Mouse (Mus musculus): ENCODE results near the gene Eif5a2.
A peak's percentile ranks its signal among the peaks of the same experiment; 100 is the strongest.
"Not testable (repeated sequence)": the region's sequence is repeated elsewhere in the genome, so short reads cannot be mapped to it uniquely, and the experiment has no call there.

Gene Eif5a2

DNA sequence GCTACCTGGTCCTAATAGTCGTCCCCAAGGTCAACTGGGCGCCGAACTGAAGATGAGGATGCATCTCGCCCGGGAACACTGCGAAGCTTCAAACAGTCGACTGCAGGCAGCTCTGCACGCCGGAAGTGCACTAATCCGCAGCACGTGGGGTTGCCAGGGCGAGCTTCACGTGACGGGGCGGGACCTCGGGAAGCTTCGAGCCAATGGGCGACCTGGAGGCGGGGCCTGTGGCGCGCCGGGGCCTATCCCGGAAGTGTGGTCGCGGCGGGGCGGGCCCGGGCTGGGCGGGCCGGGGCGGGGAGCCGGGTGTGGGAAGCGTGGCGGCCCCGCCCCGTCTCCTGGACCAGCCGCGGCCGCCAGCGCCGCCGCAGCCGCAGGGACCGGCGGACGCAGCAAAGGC, at the start of gene Eif5a2:
Gene Eif5a2 (plus strand): TSS at position 283 of the 400 bp plus-strand sequence.
- peak; percentile 97 for DNase-seq (ENCODE audit: low read depth, low spot score)

DNA sequence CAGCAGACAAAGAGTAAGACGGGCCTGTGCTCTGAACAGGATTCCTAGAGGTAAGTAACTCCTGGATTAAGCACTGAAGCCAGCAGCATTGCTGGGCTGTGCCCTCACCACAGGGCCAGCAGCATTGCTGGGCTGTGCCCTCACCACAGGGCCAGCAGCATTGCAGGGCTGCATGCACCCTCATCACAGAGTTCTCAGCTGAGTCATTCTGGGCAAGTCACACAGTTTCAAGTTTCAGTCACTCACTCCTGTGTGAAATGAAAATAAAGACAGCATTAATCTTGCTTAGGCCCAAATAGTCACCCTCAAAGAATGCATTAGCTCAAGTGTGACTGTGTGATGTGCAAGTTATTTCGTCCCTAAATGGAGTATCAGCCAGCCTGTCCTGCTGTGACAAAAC, 46.4 kb upstream of the Eif5a2 start:
- no peak for DNase-seq (ENCODE audit: low read depth, low spot score)

DNA sequence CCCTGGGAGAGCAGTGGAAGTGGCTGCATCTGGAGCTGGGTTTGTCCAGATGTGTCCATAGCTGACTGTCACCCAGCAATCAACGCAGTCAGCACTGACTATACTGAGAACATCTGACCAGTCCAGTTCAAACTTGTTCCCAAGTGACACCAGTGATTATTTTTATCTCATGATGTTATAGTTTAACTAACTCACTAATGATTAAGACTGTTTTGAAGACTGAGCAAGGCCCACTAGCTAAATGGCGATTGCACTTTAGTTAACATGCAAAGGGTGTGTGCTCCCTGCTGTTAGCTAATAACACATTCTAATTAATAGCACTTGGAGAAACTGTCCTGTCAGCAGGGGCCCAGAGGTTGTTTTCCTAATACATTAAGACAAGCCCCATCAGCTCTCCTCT, 44.1 kb upstream of the Eif5a2 start:
- DNase-seq (ENCODE audit: low read depth, low spot score), result no peak

DNA sequence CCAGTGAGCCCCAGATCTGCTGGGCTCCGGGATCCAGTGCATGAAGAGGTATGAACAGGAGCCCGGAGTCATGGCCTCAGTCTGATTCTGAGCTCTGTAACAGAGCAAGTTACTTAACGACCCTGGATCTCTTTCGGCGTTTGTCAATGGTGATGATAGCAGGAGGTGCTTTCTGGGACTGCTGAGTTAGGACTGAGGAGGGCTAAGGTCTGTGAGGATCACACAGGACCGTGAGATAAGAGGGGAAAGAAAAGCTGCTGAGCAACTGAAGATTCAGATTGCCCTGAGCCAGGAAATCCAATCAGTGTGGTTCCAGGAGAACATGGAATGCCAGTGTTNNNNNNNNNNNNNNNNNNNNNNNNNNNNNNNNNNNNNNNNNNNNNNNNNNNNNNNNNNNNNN, 40.7 kb upstream of the Eif5a2 start:
- DNase-seq (ENCODE audit: low read depth, low spot score), result no peak

DNA sequence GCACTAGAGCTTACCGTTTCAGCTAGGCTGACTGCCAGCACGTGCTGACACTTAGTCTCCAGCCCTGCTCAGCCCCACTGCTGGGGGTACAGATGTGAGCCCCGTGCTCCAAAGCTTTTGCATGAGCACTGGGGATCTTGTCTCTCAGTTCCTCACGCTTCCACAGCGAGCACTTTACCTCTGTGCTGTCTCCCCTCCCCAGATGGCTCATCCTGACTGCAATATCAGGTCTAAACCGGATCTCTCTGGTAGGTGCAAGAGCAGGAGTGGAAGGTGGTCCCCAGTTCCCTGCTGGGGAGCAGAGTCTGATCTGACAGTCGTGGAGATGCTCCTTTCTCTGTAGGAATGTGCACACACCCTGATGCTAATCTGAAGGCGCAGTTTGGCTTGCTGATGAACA, 37.8 kb upstream of the Eif5a2 start:
- DNase-seq (ENCODE audit: low read depth, low spot score), result no peak

DNA sequence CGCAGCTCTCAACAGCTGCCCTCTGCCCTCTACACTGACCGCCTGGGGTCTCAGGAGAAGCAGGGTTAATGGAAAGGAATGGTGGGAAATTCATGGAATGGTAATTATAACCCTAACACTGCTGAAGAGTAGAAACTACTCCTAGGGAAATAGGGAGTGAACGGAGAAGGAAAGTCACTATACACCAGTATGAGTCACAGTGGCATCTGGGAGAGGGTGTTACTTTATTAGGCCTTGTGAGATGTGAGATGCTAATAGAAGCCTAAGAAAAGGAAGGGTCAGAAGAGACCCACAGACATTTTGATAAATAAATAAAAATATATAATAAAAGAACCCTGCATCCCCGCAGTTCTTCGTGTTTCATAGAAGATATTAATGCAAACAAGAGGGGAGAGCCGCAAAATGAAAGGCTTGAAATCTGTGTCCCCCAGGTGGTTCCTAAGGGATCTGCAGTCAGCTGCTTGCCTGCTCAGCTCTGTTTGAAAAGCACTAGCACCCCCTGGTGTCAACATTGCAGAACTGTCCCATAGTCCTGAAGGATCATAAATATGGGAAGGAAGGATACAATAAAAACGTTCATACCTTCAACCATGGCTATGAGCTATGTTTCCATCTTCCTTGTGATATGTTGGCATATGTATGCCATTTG, 35.1 kb upstream of the Eif5a2 start:
- peak; percentile 94 for DNase-seq (ENCODE audit: low read depth, low spot score)

DNA sequence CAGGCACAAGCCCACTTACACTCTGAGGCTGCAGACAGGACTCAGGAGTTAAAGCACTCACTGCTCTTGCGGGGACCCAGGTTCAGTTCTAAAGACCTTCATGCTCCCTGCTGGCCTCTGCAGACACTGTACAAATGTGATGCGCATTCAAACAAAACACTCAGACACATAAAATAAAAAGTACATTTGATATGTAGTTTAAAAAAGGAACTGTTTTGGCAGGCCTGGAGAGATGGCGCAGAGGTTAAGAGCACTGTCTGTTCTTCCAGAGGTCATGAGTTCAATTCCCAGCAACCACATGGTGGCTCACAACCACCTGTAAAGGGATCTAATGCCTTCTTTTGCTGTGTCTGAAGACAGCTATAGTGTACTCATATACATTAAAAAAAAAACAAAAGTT, 32.9 kb upstream of the Eif5a2 start:
- DNase-seq (ENCODE audit: low read depth, low spot score), result no peak

DNA sequence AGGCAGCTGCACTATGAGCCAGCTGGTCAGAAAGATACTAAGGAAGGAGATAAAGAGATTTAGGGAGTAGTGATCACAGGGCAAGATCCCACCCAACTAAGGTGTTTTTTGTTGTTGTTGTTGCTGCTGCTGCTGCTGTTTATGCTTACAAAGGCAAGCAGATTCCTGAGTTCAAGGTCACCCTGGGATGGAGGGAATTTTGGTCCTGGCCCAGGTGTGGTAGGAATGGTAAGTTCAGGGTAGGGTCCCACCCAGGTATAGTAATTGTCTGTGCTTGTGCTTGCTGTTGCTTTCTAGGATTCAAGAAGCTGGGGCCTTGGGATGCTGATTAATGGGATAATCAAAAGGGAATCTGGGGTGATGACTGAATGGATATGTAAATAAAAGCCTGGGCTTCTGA, 32.1 kb upstream of the Eif5a2 start:
- no peak for DNase-seq (ENCODE audit: low read depth, low spot score)

DNA sequence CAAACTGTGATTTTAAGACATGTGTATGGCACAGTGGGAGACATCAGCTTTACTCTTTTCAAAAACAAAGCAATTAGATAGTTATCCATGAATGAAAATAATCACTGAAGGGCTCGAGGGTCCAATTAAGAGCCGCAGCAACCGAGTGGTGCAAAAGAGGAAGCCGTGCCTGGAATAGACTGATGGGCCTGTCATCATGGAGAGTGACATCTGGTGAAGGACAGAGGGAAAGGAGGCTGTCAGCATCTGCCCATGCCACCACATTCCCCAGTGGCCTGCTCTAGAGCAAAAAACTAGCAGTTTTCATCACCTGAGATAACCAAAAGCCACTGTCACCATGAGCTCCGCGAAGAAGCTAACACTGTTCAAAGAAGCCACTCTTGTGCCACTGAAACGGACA, 25.6 kb upstream of the Eif5a2 start:
- no peak for DNase-seq (ENCODE audit: low read depth, low spot score)

DNA sequence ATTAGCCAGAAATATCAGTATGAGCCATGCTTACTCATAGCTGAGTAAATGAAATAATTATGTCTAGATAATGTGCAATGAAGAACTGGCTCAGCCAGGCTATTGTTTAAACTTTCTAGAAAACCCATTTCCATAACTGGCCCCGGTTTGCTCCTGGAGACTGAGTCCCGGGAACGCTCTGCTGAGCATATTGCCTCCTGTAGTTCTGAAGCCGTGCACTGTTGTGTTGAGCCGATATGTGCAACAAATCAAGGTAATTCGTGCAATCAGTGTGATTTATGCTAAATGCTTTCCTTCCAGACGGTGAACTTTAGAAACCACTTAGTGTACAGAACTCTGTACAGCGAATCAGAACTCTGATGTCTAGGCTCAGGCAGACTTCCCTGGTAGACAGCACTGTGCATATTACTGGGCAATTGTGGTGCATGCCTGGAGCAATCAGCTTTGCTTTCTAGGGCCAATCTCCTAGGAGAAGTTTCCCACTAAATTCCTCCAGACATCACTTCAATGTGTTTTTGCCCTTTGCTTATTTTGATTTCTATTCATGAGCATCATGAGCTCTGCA, 19.8 kb upstream of the Eif5a2 start:
- DNase-seq (ENCODE audit: low read depth, low spot score), result peak; percentile 10

DNA sequence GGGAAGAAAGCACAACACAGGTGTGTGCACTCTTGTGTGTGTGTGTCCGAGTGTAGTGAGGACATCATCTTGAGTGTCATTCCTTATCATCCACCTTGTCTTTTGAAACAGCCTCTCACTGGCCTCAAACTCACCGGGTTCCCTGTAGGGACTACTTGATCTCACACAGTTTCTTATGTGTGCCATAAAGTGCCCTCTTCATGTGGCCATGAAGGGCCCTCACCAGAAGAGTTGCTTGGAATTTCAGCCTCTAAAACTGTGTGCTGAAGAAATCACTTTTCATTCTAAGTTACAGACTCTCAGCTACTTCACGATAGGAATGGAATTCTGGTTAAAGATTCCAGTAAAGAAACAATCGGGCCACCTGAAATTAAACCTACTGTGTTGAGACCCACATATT, 14.1 kb upstream of the Eif5a2 start:
- no peak for DNase-seq (ENCODE audit: low read depth, low spot score)

DNA sequence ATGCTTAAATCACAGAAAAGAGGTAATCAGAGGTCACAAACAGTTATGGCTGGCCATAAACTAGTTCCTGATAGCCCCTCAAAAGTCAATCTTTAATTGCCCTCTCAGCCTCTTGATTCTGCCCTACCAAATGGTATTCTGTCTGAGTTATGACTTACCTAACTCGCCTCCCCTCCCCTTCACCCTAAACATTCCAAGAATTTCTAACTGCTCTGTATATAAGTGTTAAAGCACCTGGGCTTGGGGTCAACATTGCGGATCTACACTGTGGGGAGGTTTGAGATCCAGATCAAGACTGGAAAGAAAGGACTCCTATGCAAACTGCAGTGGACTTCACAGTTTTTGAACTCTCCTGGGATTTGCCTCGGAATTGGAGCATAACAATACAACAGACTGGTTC, 12.9 kb upstream of the Eif5a2 start:
- no peak for DNase-seq (ENCODE audit: low read depth, low spot score)

DNA sequence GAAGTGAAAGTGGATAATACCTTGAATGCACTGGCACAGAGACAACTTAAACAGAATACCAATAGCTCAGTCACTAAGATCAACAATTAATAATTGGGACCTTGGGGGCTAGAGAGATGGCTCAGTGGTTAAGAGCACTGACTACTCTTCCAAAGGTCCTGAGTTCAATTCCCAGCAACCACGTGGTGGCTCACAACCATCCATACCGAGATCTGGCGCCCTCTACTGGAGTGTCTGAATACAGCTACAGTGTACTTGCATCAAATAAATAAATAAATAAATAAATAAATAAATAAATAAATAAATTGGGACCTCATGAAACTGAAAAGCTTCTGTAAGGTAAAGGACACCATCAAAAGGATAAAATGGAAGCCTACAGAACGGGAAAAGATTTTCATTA, 8.2 kb upstream of the Eif5a2 start:
- not testable (repeated sequence) for DNase-seq (ENCODE audit: low read depth, low spot score)

DNA sequence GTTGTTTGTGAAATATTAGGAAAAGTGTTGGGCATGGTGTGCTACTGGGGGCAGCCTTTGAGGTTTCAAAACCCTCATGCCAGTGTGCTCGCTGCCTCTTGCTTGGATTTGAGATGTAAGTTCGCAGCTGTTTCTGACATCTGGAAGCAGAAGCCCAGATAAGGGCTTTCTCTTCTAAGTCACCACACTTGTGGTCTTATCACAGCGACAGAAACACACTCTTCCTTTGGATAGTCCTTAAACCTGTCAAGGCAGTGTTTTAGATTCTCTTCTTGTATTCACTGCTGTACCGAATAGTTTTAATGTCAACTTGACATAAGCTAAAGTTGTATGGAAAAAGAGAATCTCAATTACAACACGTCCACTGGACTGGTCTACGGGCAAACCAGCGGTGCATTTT, 5.7 kb upstream of the Eif5a2 start:
- DNase-seq (ENCODE audit: low read depth, low spot score), result no peak

DNA sequence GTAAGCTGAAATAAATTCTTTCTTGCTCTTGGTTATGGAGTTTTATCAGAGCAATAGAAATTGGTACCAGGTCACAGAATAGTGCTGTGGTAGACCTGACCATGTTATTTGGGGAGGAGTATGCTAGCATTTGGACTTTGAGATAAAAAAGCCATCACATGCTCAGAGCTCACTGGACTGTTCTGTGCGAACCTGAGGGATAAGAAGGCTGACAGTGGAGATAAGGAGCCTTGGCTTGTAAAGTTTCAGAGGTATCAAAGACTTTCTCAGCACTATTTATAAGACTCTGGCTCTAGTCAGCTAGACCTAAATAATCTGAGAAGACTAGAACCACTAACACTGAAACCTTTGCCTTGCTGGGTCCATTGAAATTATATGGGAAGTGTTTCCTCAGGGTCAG, 5.1 kb upstream of the Eif5a2 start:
- no peak for DNase-seq (ENCODE audit: low read depth, low spot score)

DNA sequence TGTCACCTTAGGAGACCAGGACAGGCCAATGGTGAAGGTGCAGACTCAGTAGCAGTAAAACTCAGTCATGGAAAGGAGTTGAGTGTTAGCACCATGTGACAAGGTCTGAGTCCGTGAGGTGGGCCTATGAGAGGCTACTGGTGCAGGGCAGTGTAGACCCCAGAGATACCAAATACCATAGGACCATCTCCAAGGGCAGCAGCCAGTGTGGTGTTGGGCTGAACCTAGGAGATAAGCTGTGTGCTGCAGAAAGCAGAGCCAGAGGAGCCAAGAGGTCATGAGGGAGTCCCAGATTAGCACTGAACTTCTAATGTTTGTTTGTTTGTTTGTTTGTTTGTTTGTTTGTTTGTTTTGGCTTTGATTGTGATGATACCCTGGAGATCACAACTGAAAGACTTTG, 4.6 kb upstream of the Eif5a2 start:
- no peak for DNase-seq (ENCODE audit: low read depth, low spot score)

DNA sequence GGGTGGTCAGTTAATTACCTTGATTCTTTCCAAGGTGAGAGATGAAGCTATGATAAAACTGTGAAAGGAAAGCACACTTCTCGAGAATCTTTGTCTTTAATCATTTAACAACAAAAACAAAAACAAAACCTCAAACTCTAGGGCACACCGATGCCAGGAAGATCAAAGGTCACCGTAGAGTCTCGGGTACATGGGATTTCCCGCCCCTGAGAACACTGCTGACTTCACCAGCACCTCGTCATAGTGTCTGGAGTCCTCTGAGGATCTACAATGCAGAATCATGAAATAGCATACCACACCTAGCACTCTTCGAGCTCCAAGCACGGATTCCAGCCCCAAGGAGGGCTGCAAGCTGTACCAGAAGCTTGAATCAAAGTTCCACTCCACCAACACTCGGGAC, 565 bp upstream of the Eif5a2 start:
- DNase-seq (ENCODE audit: low read depth, low spot score), result no peak

DNA sequence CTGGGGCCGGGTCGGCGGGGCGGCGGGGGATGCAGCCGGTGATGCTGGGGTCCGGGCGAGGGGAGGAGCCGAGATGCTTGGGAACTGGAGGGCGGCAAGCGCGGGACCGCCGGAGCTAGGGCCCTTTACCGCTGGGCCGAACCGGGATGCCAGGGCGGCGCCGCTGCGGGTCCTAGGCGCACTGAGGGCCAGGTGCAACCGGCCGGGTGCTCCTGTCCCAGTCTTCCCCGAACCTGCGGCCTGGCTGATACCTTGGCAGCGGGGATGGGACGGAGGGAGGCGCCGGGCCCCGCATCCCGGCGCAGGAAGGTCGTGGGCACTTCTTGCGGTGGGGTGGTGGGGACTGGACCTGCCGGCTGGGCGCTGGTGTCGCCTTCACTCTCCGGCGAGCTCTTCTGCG, 346 bp downstream of the Eif5a2 start:
- DNase-seq (ENCODE audit: low read depth, low spot score), result no peak

DNA sequence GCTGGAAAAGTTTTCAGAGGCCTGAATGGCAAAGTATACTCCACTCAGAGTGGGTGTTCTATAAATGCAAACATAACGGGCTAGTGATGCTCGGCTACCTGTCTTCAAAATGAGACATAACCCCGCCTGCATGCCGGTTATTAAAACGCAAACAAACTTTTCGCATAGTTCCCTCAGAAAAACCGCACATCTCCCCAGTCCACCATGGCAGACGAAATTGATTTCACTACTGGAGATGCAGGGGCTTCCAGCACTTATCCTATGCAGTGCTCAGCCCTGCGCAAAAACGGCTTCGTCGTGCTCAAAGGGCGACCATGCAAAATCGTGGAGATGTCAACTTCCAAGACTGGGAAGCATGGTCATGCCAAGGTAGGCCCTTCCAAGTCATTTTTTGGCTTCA, 772 bp downstream of the Eif5a2 start:
- no peak for DNase-seq (ENCODE audit: low read depth, low spot score)

DNA sequence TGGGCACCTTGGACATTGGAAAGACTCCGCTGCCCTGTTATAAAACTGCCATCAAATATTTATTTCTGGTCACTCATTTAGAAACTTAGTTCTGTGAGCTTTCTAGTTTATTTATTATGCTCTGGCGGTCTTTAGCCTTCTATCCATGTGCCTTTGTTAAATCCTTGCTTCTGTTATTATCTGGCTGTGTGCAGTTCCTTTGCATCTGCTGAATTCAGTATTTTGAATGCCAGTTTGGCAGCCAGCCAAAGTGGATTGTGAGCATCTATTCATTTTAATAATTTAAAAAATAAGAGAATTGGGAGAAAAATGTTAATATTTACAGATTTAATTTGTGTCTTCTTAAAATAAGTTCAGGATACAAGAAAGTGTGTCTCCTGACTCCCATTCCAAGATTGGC, 3.1 kb downstream of the Eif5a2 start:
- DNase-seq (ENCODE audit: low read depth, low spot score), result peak; percentile 16

DNA sequence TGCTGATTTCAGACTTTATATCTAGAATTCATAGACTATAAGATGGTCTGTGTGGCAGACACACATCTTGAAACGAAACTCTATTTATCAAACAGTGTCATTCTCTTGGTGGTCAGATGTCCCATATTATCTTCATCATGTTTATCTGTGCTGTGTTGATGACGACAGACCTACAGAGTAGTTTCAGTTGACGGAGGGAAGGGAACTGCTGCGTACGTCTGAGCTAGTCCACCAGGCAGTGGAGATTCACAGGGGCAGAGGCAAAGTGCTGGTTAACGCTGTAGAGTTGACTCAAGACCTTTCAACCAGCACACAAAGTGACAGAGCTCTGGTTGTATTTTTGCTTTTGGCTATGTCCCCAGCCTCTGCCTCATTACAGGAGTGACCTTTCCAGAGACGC, 13.8 kb downstream of the Eif5a2 start:
- DNase-seq (ENCODE audit: low read depth, low spot score), result no peak

DNA sequence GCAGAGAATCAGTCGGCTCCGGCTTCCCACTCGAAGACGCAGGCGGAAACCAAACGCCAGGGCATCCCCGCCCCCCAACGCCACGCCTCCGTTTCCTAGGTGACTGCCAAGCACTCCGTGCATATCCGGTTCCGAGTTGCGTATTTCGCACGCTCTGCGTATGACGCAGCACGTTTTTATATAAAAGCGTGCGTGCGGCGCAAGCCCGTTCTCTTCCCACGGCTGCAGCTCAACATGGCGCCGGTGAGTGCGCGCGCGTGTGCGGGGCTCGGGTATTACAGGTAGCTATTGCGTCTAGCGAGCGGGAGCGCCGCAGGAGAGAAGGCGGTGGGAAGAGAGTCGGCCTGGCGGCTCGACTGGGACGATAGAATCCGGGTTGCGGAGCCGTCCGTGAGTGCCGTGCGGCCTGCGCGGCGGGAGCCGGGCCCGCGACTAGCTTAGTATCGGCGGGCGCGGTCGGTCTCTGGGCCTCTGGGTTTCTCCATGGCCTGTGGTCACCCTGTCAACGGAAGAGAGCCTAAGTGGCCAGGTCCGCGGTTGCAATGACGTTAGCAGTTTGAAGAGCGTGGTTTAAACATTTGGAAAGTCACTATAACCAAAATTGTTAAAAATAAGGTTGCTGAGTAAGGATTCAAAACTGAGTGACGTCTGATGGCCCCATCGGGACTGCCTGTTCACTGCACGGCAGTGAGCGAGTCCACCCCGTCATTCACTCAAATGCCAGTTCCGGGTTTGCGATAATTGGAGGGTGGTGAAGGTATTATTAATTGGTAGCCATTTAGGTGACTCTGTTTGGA, 24.4 kb downstream of the Eif5a2 start, which contains the start of gene Rpl22l1:
Gene Rpl22l1 (plus strand): TSS at position 136 of the 797 bp plus-strand sequence.
- DNase-seq (ENCODE audit: low read depth, low spot score), result peak; percentile 99

DNA sequence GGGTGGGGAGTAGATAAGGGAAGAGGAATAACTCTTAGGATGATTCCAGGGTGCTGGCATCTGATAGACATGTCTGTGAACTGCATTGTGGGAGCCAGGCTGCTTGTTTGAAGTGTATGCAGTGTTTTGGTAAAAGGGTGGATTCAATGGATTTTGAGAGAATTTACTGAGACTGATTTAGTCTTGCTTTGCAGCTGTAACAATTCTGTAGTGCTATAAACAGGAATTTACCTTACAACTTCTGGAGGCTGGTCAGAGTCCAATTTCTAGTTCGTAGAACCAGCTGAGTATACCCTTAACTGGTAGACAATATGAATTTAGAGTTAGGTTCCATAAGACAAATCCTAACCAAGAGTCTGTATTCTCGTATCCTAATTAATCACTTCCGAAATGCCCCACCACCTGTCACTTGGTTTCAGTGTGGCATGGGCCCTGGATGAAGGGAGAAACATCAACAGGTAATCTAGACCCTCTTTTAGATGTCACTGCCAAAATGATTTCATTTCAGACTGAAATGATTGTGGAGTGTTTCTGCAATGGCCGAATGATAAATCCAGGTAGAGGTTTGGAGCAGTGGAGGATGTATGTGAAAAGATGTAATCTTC, 27.1 kb downstream of the Eif5a2 start:
- DNase-seq (ENCODE audit: low read depth, low spot score), result no peak

Measured in brain, adult 2 months (tissue).